Mouse (Mus musculus) neural tube, embryonic 11.5 days (tissue): ENCODE data around the gene Pard3b. TPM values are rescaled to one million over a fixed set of nuclear protein-coding genes. Genes with fewer than 3 reads are reported as not detected.

Experiments used
- ATAC-seq: fragments of 200-750 bp; cut with Nextera tagmentation; 2 replicates; pipeline ENCODE4 v1.8.0; 2017; ENCODE audit warnings: moderate number of reproducible peaks, mild to moderate bottlenecking, moderate TSS enrichment, moderate library complexity; ENCODE audit not compliant: insufficient read depth, low FRiP score, low TSS enrichment
- DNase-seq: peaks from one replicate; pipeline ENCODE4 v3.0.0-alpha.2; 2015; ENCODE audit warnings: low spot score
- H3K27ac ChIP-seq: fragments of 300-500 bp; sonication (generic); 2 replicates; pipeline ENCODE4 v1.5.1; 2014; ENCODE audit warnings: low read depth, mild to moderate bottlenecking, low read length
- H3K27me3 ChIP-seq: fragments of 300-500 bp; sonication (generic); 2 replicates; pipeline ENCODE4 v1.6.1; 2014; ENCODE audit warnings: mild to moderate bottlenecking, low read length, mixed read lengths; ENCODE audit not compliant: control insufficient read depth, insufficient read depth
- H3K36me3 ChIP-seq: fragments of 300-500 bp; sonication (generic); 2 replicates; pipeline ENCODE4 v1.6.1; 2014; ENCODE audit warnings: mild to moderate bottlenecking, low read length, moderate library complexity, mixed read lengths; ENCODE audit not compliant: control insufficient read depth, insufficient read depth
- H3K4me1 ChIP-seq: fragments of 300-500 bp; sonication (generic); 2 replicates; pipeline ENCODE4 v1.6.1; 2014; ENCODE audit warnings: low read length, mixed read lengths; ENCODE audit not compliant: control insufficient read depth, insufficient read depth
- H3K4me2 ChIP-seq: fragments of 300-500 bp; sonication (generic); 2 replicates; pipeline ENCODE4 v1.6.1; 2014; ENCODE audit warnings: low read depth, mild to moderate bottlenecking, moderate library complexity
- H3K4me3 ChIP-seq: fragments of 300-500 bp; sonication (generic); 2 replicates; pipeline ENCODE4 v1.5.1; 2014; ENCODE audit warnings: low read depth, low read length
- H3K9ac ChIP-seq: fragments of 300-500 bp; sonication (generic); 2 replicates; pipeline ENCODE4 v1.6.1; 2014; ENCODE audit warnings: mild to moderate bottlenecking, low read length
- H3K9me3 ChIP-seq: fragments of 300-500 bp; sonication (generic); 2 replicates; pipeline ENCODE4 v1.6.1; 2016; ENCODE audit warnings: low read length; ENCODE audit not compliant: control insufficient read depth
- WGBS: fragments of 180-500 bp; shearing (Covaris S2); extraction: QIAGEN DNeasy Blood & Tissue Kit; methylation state at CpG from one replicate; pipeline ENCODE4 v1.1.7; 2014; 5-methylcytosine and 5-hydroxymethylcytosine counted together
- polyA plus RNA-seq: library from polyadenylated mRNA; unstranded; fragments of >200 nt; fragmentation: Nextera tagmentation; extraction: Ambion mirVana; gene quantifications from 2 replicates; pipeline ENCODE4 v1.2.1, GENCODE M21; 2014

Gene Pard3b
- polyA plus RNA-seq, 1 experiment from 2014 or later = 12.6 TPM

GRCm38 (mm10) chr1:62446818-62447217 lies 808.2 kb downstream of the Pard3b start:
- H3K9ac ChIP-seq = no peak overlapping the region
- H3K9me3 ChIP-seq = no peaks in the 10 kb centered on the region
- H3K4me2 ChIP-seq = no peak overlapping the region
- DNase-seq (no peak), ATAC-seq (no peak)
- no peak overlapping the region for H3K27ac ChIP-seq
- no peaks in the 10 kb centered on the region for H3K4me1 ChIP-seq
- no peaks in the 10 kb centered on the region for H3K27me3 ChIP-seq
- no peaks in the 10 kb centered on the region for H3K36me3 ChIP-seq
- no peak overlapping the region for H3K4me3 ChIP-seq
- WGBS = 87% methylated on average over 1 of the region's 1 CpGs

- no peak overlapping the region for H3K9ac ChIP-seq
- no peak overlapping the region for H3K27ac ChIP-seq
- ATAC-seq = no peak
- no peaks in the 10 kb centered on the region for H3K27me3 ChIP-seq
- WGBS = 91% methylated on average over 7 of the region's 7 CpGs
- H3K36me3 ChIP-seq = no peaks in the 10 kb centered on the region
- DNase-seq = no peak
- no peaks in the 10 kb centered on the region for H3K9me3 ChIP-seq
- H3K4me3 ChIP-seq = no peak overlapping the region
- no peak overlapping the region for H3K4me2 ChIP-seq
- no peaks in the 10 kb centered on the region for H3K4me1 ChIP-seq
Observed at GRCm38 (mm10) chr1:62449193-62449875, 810.7 kb downstream of the Pard3b start.

GRCm38 (mm10) chr1:62465536-62465935 lies 826.9 kb downstream of the Pard3b start:
- Histone ChIP-seq H3K9ac (no peak overlapping the region), H3K4me1 (no peaks in the 10 kb centered on the region), H3K4me3 (no peak overlapping the region), H3K9me3 (no peaks in the 10 kb centered on the region), H3K27ac (no peak overlapping the region), H3K27me3 (no peaks in the 10 kb centered on the region), H3K4me2 (no peak overlapping the region), H3K36me3 (no peaks in the 10 kb centered on the region)
- no peak for ATAC-seq
- DNase-seq = no peak
- WGBS = 40% methylated on average over 8 of the region's 8 CpGs

- Histone ChIP-seq H3K36me3 (no peaks in the 10 kb centered on the region), H3K4me2 (no peak overlapping the region), H3K27ac (no peak overlapping the region), H3K9ac (no peak overlapping the region), H3K4me3 (no peak overlapping the region), H3K9me3 (no peaks in the 10 kb centered on the region), H3K27me3 (no peaks in the 10 kb centered on the region), H3K4me1 (no peaks in the 10 kb centered on the region)
- ATAC-seq (no peak), DNase-seq (no peak)
- WGBS = 94% methylated on average over 1 of the region's 1 CpGs
Observed at GRCm38 (mm10) chr1:62466544-62466943, 827.9 kb downstream of the Pard3b start.

GRCm38 (mm10) chr1:62483059-62483458 lies 844.4 kb downstream of the Pard3b start:
- Histone ChIP-seq H3K36me3 (no peaks in the 10 kb centered on the region), H3K4me2 (no peak overlapping the region), H3K27ac (no peak overlapping the region), H3K4me3 (no peak overlapping the region), H3K9me3 (no peaks in the 10 kb centered on the region), H3K27me3 (no peaks in the 10 kb centered on the region), H3K9ac (no peak overlapping the region), H3K4me1 (no peaks in the 10 kb centered on the region)
- no peak for DNase-seq
- no peak for ATAC-seq
- WGBS = 87% methylated on average over 2 of the region's 2 CpGs

GRCm38 (mm10) chr1:62488871-62489270 lies 850.2 kb downstream of the Pard3b start:
- no peak overlapping the region for H3K4me3 ChIP-seq
- H3K9me3 ChIP-seq = no peaks in the 10 kb centered on the region
- H3K27me3 ChIP-seq = no peaks in the 10 kb centered on the region
- H3K36me3 ChIP-seq = no peaks in the 10 kb centered on the region
- no peak for ATAC-seq
- no peaks in the 10 kb centered on the region for H3K4me1 ChIP-seq
- no peak for DNase-seq
- 76% methylated on average over 6 of the region's 6 CpGs for WGBS
- no peak overlapping the region for H3K4me2 ChIP-seq
- no peak overlapping the region for H3K9ac ChIP-seq
- no peak overlapping the region for H3K27ac ChIP-seq

GRCm38 (mm10) chr1:62499146-62499545 lies 860.5 kb downstream of the Pard3b start:
- H3K27me3 ChIP-seq = no peaks in the 10 kb centered on the region
- no peaks in the 10 kb centered on the region for H3K9me3 ChIP-seq
- no peak for ATAC-seq
- H3K36me3 ChIP-seq = no peaks in the 10 kb centered on the region
- DNase-seq = no peak
- 86% methylated on average over 5 of the region's 5 CpGs for WGBS
- no peak overlapping the region for H3K27ac ChIP-seq
- H3K4me3 ChIP-seq = no peak overlapping the region
- no peak overlapping the region for H3K4me2 ChIP-seq
- H3K4me1 ChIP-seq = no peaks in the 10 kb centered on the region
- H3K9ac ChIP-seq = no peak overlapping the region

- Histone ChIP-seq H3K4me2 (no peak overlapping the region), H3K9me3 (no peaks in the 10 kb centered on the region), H3K4me1 (no peaks in the 10 kb centered on the region), H3K9ac (no peak overlapping the region), H3K27me3 (no peaks in the 10 kb centered on the region), H3K27ac (no peak overlapping the region), H3K4me3 (no peak overlapping the region), H3K36me3 (no peaks in the 10 kb centered on the region)
- DNase-seq (no peak), ATAC-seq (no peak)
- 83% methylated on average over 4 of the region's 4 CpGs for WGBS
Observed at GRCm38 (mm10) chr1:62510501-62510900, 871.9 kb downstream of the Pard3b start.

- Histone ChIP-seq H3K4me1 (no peaks in the 10 kb centered on the region), H3K27ac (no peak overlapping the region), H3K36me3 (no peaks in the 10 kb centered on the region), H3K9ac (no peak overlapping the region), H3K27me3 (no peaks in the 10 kb centered on the region), H3K9me3 (no peaks in the 10 kb centered on the region), H3K4me2 (no peak overlapping the region), H3K4me3 (no peak overlapping the region)
- no peak for ATAC-seq
- 87% methylated on average over 3 of the region's 3 CpGs for WGBS
- no peak for DNase-seq
Observed at GRCm38 (mm10) chr1:62511681-62512080, 873.1 kb downstream of the Pard3b start.
